Mouse (Mus musculus) left cerebral cortex, adult 11 months (tissue): Measurements from ENCODE around the gene Atat1.
"Not testable (repeated sequence)": the region's sequence is repeated elsewhere in the genome, so short reads cannot be mapped to it uniquely, and the experiment has no call there.

Source experiments
- DNase-seq: peaks from one replicate; pipeline ENCODE4 v3.0.0; 2022; ENCODE audit warnings: low spot score

Atat1 gene

DNA sequence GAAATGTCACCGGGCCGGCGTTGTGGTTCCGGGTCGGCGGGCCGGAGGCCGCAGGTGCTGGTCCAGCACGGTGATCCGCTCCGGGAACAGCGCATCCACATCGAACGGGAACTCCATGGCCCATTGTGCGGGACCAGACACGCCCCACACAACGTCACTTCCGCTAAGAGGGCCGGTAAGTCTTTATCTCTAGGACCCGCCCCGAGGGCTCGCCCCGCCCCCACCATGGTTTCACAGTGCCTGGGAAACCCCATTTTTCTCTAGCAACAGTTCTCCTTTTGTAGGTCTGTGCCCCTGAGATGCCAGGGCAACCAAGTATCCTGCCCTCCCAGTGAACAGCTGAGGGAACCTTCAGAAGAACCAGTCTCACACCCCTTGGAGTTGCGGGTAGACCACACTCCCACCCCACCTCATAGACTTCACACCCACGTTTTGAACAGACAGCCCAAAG, at the start of gene Atat1:
Atat1 (minus strand) TSS at position 157 of the 451 bp plus-strand sequence.
- peak; percentile 91 for DNase-seq

DNA sequence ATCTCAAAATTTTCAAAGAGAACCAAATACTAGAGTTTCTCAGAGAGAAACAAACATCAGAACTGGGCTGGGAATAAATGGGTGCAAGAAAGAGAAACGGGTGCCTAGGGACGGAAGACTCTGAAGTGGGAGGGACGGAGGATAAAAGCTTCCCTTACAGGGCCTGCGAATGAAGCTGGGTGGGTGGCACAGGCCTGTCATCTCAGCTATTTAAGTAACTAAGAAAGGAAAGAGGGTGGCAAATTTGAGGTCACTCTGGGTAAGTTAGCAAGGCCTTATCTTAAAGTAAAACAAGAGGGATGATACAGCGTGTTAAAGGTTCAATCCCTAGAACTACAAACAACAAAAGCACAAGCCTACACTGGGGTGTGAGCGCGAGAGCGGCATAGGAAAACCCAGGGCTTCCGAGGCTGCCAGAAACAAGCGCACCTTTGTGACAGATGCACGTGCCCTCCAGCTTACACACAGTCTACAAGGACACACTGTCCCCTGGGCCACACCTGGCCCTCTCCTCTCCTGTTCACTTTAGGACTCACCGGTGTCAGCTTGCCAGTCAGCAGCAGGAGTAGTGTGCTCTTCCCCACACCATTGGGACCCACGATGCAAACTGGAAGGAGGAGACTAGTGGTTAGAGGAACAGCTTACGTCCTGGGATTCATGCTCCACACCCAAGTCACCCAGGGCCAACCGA, 48.8 kb upstream of the Atat1 start:
- no peak for DNase-seq

- DNase-seq, result no peak
These were observed 44.8 kb upstream of the Atat1 start for GRCm38 (mm10) chr17:35954665-35955064.

DNA sequence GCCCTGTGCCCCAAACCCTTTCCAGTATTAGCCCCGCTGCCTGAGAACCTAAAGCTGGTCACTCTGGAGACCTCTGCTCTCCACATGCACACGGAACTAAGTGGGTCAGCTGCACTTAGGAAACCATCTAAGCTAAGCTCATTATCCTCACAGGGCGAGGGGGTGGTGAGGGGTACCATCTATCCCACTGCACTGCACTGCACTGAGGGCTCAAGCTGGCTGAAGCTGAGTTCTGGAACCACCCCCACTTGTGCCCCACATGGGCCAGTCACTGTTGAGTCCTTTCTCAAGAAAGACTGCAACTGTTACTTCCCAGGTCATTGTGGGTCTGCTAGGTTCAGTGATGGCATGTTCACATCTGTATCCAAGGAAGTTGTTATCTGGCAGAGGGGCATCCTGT, 42.7 kb upstream of the Atat1 start:
- not testable (repeated sequence) for DNase-seq

DNA sequence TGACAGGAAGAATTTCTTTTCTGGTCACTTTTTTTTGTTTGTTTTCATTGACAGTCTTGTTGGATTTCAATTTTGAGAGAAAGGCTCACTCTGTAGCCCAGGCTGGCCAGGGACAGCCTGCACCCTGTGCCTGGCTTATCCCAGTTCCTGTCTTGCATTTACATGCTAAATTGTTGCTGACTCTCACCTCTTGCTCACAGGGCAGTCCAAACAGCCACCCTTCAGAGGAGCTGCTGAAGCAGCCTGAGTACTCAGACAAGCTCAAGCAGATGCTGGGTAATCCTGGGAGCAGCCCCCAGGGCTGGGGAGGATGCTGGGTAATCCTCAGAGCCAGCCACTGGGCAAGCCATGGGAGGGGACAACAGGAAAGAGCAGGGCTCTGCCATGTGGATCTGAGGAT, 41.1 kb upstream of the Atat1 start:
- DNase-seq, result not testable (repeated sequence)

DNA sequence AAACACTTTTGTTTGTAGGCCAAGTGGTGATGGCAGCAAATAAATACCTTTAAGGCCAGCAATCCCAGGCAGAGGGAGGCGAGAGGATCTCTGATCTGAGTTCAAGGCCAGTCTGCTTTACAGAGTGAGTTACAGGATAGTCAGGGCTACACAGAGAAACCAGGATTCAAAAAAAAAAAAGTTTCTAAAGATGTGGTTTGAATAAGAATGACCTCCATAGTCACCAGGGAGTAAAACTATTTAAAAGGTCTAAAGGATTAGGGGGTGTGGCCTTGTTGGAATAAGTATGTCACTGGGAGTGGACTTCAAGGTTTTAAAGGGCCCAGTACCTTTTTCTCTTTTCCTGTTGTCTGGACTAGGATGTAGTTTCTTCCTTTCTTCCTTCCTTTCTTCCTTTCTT, 30.1 kb upstream of the Atat1 start:
- DNase-seq, result no peak

DNA sequence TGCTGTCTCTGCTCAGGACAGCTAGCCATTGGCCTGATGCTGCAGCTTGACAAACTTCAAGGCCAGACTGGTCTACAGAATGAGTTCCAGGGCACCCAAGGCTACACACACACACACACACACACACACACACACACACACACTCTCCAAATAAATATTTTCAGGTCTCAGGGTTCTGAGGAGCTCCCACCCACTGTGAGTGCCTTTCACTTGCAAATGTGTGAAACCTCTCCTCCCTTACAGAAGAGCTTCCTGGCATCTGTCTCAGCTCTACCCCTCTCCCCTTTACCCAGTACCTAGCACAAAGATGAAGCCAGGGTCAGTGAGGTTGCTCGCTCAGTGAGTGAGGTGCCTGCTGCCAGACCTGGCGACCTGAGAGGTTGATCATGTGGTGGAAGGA, 29.2 kb upstream of the Atat1 start:
- no peak for DNase-seq

DNA sequence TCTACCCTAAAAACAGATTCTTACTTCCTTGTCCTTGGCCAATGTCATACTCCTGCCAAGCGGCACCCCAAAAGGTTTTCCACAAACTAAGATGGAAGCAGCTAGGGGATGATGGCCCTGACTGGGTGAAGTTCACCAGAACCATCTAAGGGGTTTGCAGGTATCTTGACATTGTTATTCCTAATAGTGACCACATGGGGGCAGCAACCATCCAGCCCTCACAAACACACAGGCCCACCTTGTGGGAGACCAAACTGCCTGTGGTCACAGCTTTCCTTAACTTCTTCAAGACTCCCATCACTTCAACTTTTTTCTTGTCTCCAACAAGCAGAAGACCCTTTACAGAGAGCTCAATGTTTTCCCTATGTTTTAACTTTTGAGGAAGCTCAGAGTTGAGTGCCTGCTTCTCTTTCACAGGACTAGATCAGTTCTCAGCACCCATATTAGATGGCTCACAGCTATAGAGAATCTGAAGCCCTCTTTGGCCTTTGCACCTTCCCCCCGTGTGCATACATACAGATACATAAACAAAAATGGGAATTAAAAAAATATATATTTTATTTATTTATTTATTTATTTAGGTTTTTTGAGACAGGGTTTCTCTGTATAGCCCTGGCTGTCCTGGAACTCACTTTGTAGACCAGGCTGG, 27.9 kb upstream of the Atat1 start:
- no peak for DNase-seq

DNA sequence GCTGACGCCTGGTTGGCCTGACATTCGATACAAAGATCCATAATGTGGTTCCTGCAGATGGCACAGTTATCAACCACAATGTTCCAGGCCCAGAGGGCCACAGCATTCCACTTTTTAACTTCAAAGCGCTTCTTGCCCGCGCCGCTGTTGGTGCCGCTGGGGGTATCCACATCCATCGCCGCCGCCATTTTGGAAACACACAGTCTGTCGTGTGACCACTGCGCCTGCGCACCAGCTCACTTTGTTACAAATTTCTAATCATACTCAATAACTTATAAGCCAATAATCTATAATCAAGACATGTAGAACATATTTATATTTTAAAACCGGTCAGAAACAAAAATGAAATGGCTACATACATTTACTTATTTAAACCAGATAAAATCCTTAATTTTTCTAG, 25.9 kb upstream of the Atat1 start:
- DNase-seq, result not testable (repeated sequence)

GRCm38 (mm10) chr17:35932608-35933007, 22.7 kb upstream of the Atat1 start:
- no peak for DNase-seq

DNA sequence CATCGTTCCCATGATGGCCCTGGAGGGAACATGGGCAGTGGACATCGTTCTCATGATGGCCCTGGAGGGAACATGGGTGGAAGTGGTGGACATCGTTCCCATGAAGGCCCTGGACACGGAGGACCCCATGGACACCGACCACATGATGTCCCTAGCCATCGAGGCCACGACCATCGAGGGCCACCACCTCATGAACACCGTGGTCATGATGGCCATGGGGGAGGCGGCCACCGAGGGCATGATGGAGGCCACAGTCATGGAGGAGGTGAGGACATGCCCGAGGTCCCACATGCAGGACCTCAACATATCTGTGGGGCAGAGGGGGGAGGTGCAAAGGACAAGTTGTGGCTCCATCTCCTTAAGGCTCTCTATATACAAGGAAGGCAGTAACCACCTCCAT, 20.8 kb upstream of the Atat1 start:
- no peak for DNase-seq

GRCm38 (mm10) chr17:35929534-35929933, 19.7 kb upstream of the Atat1 start:
- DNase-seq, result no peak

DNA sequence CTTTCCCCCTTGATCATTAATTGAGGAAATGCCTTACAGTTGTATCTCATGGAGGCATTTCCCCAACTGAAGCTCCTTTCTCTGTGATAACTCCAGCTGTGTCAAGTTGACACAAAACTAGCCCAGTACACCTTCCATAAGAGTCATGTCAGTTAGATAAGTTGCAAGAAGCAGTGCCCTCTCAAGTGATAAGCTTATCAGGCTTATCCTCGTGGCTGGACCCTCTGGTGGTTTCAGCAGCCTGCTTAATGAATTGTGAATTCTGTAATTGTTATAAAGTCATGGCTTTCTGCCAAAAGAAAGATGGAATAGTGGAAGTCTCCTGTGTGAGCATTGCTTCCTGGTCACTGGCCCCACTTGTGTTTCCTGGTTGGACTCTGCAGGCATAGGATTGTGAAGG, 17.6 kb upstream of the Atat1 start:
- no peak for DNase-seq

GRCm38 (mm10) chr17:35923281-35923680, 13.4 kb upstream of the Atat1 start:
- no peak for DNase-seq

- DNase-seq, result no peak
These were observed 12.7 kb upstream of the Atat1 start for GRCm38 (mm10) chr17:35922566-35922965.

DNA sequence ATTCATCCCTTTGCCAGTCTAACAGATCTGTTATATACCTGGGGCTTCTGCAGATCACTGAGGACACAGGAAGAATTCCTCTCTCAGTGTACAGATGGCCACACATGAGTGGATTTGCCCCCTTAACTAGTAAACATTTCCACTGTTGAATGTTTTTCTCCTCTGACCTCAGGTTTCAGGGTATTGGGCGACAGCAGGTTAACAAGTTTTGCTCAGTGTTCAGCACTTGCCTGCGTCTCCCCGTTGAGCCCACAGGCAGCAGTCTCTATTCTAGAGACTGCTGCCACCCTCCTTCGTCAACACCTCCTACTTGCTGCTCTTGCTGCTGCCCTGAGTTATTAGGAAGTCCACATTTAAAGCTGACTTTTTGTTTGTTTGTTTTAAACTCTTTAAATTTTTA, 11.8 kb upstream of the Atat1 start:
- DNase-seq, result no peak

GRCm38 (mm10) chr17:35920862-35921562, 11.1 kb upstream of the Atat1 start:
- DNase-seq, result no peak

DNA sequence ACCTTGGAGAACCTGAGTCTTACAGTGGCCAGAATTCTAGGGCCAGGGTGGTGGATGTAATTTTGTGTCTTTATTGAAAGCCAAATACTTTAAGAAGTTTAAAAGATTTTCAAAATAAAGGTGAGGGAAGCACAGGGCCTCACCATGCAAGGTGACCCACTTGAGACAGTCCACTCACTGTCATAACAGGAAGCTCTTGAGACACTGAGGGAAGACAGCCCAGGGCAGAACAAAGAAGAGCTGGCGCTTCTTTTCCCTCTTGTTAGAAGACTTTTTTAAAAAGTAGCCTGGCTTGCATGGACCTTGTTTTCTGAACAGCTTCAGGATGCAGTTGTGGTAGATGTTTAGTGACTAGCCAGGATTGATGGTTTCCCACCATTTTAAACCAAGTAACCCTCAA, 10.5 kb upstream of the Atat1 start:
- no peak for DNase-seq

DNA sequence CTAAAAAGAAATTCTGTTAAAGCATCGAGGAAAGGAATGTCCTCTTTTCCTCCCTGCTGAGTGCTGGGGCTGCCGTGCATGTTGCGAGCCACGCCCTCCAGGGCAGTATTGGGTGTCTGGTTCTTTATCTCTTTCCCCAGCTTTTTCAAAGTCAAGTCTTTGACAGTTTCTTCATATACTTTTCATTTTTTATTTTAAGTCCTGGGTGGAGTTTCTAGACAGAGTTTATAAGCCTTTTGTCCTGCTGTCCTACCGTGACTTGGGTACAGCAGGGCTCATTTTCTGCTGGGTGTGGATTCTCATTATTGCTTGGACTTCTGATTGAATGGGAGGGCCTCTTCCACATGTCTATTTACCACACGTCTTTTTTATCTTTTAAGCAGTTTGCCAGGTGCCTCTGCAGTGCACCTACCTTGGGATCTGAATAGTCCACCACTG, 10.0 kb upstream of the Atat1 start:
- DNase-seq, result no peak

- peak; percentile 95 for DNase-seq
These were observed 9.3 kb upstream of the Atat1 start for GRCm38 (mm10) chr17:35919060-35919715.

GRCm38 (mm10) chr17:35918276-35919059, 8.6 kb upstream of the Atat1 start:
- DNase-seq, result no peak
